Mouse (Mus musculus) lung, postnatal 0 days (tissue): ENCODE results near the gene Pgm2l1.

Experiments
- CTCF ChIP-seq: IDR thresholded peaks from 2 replicates; pipeline ENCODE4 v1.5.1; 2016; ENCODE audit warnings: antibody characterized with exemption, mild to moderate bottlenecking
- EP300 ChIP-seq: IDR thresholded peaks from 2 replicates; pipeline ENCODE4 v1.6.1; 2016; ENCODE audit warnings: antibody characterized with exemption, mild to moderate bottlenecking, control low read depth

DNA sequence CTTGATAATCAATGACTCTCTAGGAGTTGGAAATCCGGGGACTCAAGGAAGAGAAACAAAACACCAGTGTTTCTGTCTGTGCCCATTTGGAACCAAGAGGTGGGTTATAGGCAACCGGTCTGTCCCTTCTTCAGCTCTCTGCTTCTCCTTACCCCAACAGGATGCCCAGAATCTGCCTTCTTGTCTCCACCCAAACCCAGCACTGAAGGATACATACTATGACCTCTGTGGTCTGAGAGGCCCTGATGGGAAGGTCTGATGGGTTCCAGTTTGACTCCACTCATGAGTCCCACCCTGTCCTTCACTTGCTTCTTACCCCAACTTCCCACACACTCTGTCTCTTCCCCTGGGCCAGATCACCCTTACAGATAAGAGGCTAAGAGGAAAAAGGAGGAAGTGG lies 46.0 kb upstream of the Pgm2l1 start:
- TF ChIP-seq CTCF (no peak), EP300 (no peak)
